Mouse (Mus musculus) ES-E14 (cell line): ENCODE results near the gene Lgr6. TPM values are rescaled to one million over a fixed set of nuclear protein-coding genes. Genes with fewer than 3 reads are reported as not detected.

Source experiments
- DNase-seq: peaks from one replicate; pipeline ENCODE4 v3.0.0-alpha.2; 2013; ENCODE audit warnings: low read depth, low spot score
- H3K27ac ChIP-seq: 2 replicates; pipeline ENCODE4 v1.5.1; 2012; ENCODE audit warnings: low read depth, mild to moderate bottlenecking, low read length, moderate library complexity, mixed read lengths; ENCODE audit not compliant: poor library complexity, insufficient read depth, severe bottlenecking
- H3K36me3 ChIP-seq: 2 replicates; pipeline ENCODE4 v1.6.1; 2012; ENCODE audit warnings: mild to moderate bottlenecking, low read length, moderate library complexity, mixed read lengths; ENCODE audit not compliant: control insufficient read depth, poor library complexity, insufficient read depth, severe bottlenecking
- H3K4me1 ChIP-seq, 2 experiments: fragments of 150-350 bp in 1 of 2; sonication (generic) in 1 of 2; 2 replicates each; pipeline ENCODE4 v1.6.1; 2012; ENCODE audit warnings: low read length in 2 of 2, mild to moderate bottlenecking in 1 of 2, mixed read lengths in 1 of 2; ENCODE audit not compliant: control insufficient read depth in 2 of 2, insufficient read depth in 2 of 2, poor library complexity in 1 of 2
- H3K4me3 ChIP-seq, 2 experiments: fragments of 150-350 bp in 1 of 2; sonication (generic) in 1 of 2; 2 replicates each; pipeline ENCODE4 v1.5.1; 2012; ENCODE audit warnings: low read length in 2 of 2, low read depth in 1 of 2, mild to moderate bottlenecking in 1 of 2, mixed read lengths in 1 of 2; ENCODE audit not compliant: insufficient read depth in 1 of 2, poor library complexity in 1 of 2, severe bottlenecking in 1 of 2
- H3K9ac ChIP-seq: 2 replicates; pipeline ENCODE4 v1.6.1; 2012; ENCODE audit warnings: low read depth, mild to moderate bottlenecking, low read length, mixed read lengths; ENCODE audit not compliant: poor library complexity, insufficient read depth, severe bottlenecking
- H3K9me3 ChIP-seq: fragments of 150-350 bp; sonication (generic); 2 replicates; pipeline ENCODE4 v1.6.1; 2012; ENCODE audit warnings: low read depth, mild to moderate bottlenecking, low read length; ENCODE audit not compliant: control insufficient read depth, insufficient read depth
- CHD2 ChIP-seq: IDR thresholded peaks from 2 replicates; pipeline ENCODE4 v1.6.1; 2014; ENCODE audit warnings: mild to moderate bottlenecking, low read depth, low read length, inconsistent platforms
- HCFC1 ChIP-seq: IDR thresholded peaks from 2 replicates; pipeline ENCODE4 v1.6.1; 2012; ENCODE audit warnings: low read length, inconsistent platforms, borderline replicate concordance; ENCODE audit not compliant: insufficient read depth
- MAFK ChIP-seq: IDR thresholded peaks from 2 replicates; pipeline ENCODE4 v1.6.1; 2014; ENCODE audit warnings: mild to moderate bottlenecking, low read depth, low read length, inconsistent platforms; ENCODE audit not compliant: insufficient read depth
- ZC3H11A ChIP-seq: IDR thresholded peaks from 2 replicates; pipeline ENCODE4 v1.6.1; 2012; ENCODE audit warnings: low read depth, mild to moderate bottlenecking, inconsistent platforms, low read length, borderline replicate concordance
- ZNF384 ChIP-seq: IDR thresholded peaks from 2 replicates; pipeline ENCODE4 v1.6.1; 2012; ENCODE audit warnings: low read depth, low read length, inconsistent platforms
- in situ Hi-C, 2 experiments: fragments of 600-800 bp; cut with MboI; formaldehyde crosslinking; loops; one replicate each; pipeline ENCODE4 v1.15.1; 2025; ENCODE audit warnings: low sequenced_read_pairs in 2 of 2, inconsistent platforms in 1 of 2; ENCODE audit not compliant: unreplicated experiment in 2 of 2
- total RNA-seq: library from RNA; depleted of rRNA; stranded (reverse); fragments of 300-350 nt; gene quantifications from 2 replicates; pipeline ENCODE4 v1.2.3, GENCODE M21; 2012

Lgr6 gene
- total RNA-seq, 1 experiment, result 1.7 TPM

DNA sequence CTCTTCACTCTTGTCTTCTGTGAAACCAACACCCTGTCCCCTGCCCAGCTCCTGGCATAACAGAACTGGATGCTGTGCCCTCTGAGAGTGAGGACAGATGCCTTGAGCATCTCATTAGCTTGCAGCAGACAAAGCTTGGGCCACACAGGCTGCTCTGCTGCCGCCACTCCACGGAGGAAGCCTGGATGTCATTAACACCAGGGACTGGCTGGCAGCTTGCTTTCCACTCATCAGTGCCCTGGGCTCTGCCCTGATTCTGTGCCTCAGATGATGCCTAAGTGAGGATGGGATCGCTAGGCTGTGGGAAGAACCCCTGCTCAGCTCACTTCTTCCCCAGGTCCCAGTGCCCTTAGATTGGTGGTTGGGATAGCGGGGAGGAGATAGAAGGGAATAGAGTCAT is 109.6 kb downstream of the Lgr6 start:
- in situ Hi-C loops, result loop anchor here in 1 of 2 experiments (10.0 kb wide), 1 partner anchor 109 kb away; the partner anchor contains the start of gene Lgr6
- no peak for TF ChIP-seq CHD2
- no peak for TF ChIP-seq MAFK
- no peak for TF ChIP-seq ZNF384
- TF ChIP-seq HCFC1, result no peak
- TF ChIP-seq ZC3H11A, result no peak
- Histone ChIP-seq H3K4me1 (no peaks in the 10 kb centered on the region), H3K4me3 (no peak overlapping the region), H3K9me3 (no peaks in the 10 kb centered on the region), H3K9ac (no peak overlapping the region), H3K36me3 (no peaks in the 10 kb centered on the region), H3K27ac (no peak overlapping the region)
- DNase-seq, result no peak

GRCm38 (mm10) chr1:134994739-134995138 is 110.3 kb downstream of the Lgr6 start:
- TF ChIP-seq ZC3H11A, result no peak
- no peak for TF ChIP-seq MAFK
- no peak for TF ChIP-seq HCFC1
- TF ChIP-seq CHD2, result no peak
- TF ChIP-seq ZNF384, result no peak
- DNase-seq, result no peak

DNA sequence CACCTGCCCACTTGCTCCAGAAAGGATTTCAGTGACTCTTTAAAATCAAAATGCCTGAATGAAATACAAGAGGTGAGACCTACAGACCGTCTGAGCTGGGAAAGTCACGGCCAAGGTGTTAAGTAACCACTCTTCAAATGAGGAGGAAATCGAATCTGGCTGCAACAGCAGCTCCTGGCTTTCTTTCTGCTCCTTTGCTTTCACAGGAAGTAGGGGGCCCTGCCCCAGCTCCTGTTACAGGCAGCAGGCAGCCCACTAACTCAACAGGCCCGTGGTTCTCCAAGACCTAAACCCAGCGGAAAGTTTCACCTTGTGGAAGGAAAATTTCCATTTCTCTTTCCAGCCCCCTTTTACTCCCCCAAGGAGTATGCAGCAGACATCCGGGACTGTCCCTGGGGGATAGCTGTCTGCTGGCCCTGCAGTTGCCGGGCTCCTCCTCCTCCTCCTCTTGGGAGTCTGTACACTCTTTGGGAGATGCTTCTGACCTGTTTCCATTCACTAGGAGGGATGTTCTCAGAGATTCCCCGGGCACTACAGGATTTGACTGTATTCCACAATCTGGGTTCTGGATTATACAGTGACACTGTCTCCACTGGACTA is 112.9 kb downstream of the Lgr6 start:
- in situ Hi-C loops, result loop anchor here in 1 of 2 experiments (10.0 kb wide), 1 partner anchor 113 kb away; the partner anchor contains the start of gene Lgr6
- Histone ChIP-seq H3K4me1 (peaks cover 0 to 4% of the 10 kb centered on the region in 2 experiments; a peak in 1 of 4 replicates), H3K9ac (no peak overlapping the region), H3K27ac (no peak overlapping the region), H3K9me3 (no peaks in the 10 kb centered on the region), H3K36me3 (no peaks in the 10 kb centered on the region), H3K4me3 (no peak overlapping the region)
- no peak for DNase-seq
- TF ChIP-seq ZNF384 (no peak), HCFC1 (no peak)

More at GRCm38 (mm10) chr1:134994739-134995138, 110.3 kb downstream of the Lgr6 start:
- Histone ChIP-seq H3K4me1 (no peaks in the 10 kb centered on the region), H3K4me3 (no peak overlapping the region), H3K36me3 (no peaks in the 10 kb centered on the region), H3K9ac (no peak overlapping the region), H3K27ac (no peak overlapping the region), H3K9me3 (no peaks in the 10 kb centered on the region)
- in situ Hi-C loops, result loop anchor here in 1 of 2 experiments (10.0 kb wide), 1 partner anchor 110 kb away; the partner anchor contains the start of gene Lgr6

DNA sequence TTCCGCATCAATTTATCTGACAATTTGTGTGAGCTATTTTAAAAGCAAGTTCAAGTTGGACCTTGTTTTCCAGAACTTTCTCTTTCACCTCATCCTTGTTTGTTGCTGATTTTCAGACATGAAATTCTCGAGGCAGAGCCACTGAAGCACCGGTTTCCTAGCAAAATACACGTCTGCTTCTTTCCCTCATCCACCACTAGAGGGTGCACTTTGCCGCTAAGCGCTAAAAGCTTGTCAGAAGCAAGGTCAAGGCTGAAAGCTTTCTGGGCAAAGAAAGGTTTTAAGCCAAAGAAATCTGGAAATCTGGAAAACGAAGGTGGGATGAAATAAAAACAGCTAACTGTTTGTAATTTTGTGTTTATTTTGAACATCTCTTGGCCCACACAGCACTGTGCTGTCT is 115.7 kb downstream of the Lgr6 start:
- H3K4me1 ChIP-seq, result peaks cover 0 to 4% of the 10 kb centered on the region in 2 experiments; a peak in 1 of 4 replicates
- no peak overlapping the region for H3K9ac ChIP-seq
- DNase-seq, result peak; percentile 63
- TF ChIP-seq ZC3H11A (peak; percentile 77; the same call in 1 of the 2 replicates), MAFK (no peak), ZNF384 (no peak), HCFC1 (no peak), CHD2 (no peak)
- no peak overlapping the region for H3K27ac ChIP-seq
- in situ Hi-C loops, result no loop called here
- H3K4me3 ChIP-seq, result no peak overlapping the region
- no peaks in the 10 kb centered on the region for H3K9me3 ChIP-seq
- H3K36me3 ChIP-seq, result no peaks in the 10 kb centered on the region
